Mouse (Mus musculus): ENCODE data around the gene Elovl7. TPM values are rescaled to one million over a fixed set of nuclear protein-coding genes. Genes with fewer than 3 reads are reported as not detected.

The Elovl7 gene
- polyA plus RNA-seq, 1 experiment = 1.2 TPM

- Histone ChIP-seq H3K27ac (ENCODE audit: control insufficient read depth, insufficient read depth, low read length) (no peak overlapping the region), H3K4me3 (ENCODE audit: control insufficient read depth, insufficient read depth, low read length) (no peak overlapping the region), H3K4me1 (replicated peaks; ENCODE audit: control insufficient read depth, insufficient read depth, low read length) (no peaks in the 10 kb centered on the region), H3K27me3 (ENCODE audit: control insufficient read depth, insufficient read depth, low read length) (no peaks in the 10 kb centered on the region), H3K36me3 (ENCODE audit: control insufficient read depth, insufficient read depth, low read length) (no peaks in the 10 kb centered on the region)
- TF ChIP-seq POLR2A (IDR thresholded peaks at IDR 0.05; ENCODE audit: control insufficient read depth, extremely low read depth, insufficient read depth, low read length, poor library complexity) = no peak
- TF ChIP-seq CTCF (IDR thresholded peaks at IDR 0.05; ENCODE audit: borderline replicate concordance, control insufficient read depth, extremely low read depth, insufficient read depth, low read length, poor library complexity) = no peak
- DNase-seq = no peak
- 94% methylated on average over 6 of the region's 6 CpGs for WGBS
These were observed 15.6 kb downstream of the Elovl7 start for GRCm38 (mm10) chr13:108229634-108230330.

DNA sequence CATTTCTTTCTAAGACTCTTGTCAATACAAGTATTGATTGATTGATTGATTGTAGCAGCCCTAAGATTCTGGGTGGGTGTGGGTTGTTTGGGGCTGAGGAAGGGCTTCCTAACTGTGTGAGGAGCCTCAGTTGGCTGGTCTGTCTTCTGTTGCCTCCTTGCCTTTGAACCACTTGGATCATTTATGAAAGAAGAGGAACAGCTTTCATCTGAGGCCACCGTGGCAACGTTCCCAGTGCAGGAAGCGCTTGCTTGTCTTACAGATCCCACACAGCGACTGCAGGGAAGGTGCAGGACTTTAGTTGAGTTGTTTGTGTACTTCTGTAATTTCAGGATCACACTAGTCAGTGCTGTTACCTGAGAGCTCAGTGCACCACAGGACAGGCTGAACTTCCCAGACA is 25.8 kb downstream of the Elovl7 start:
- TF ChIP-seq CTCF (IDR thresholded peaks at IDR 0.05; ENCODE audit: borderline replicate concordance, control insufficient read depth, extremely low read depth, insufficient read depth, low read length, poor library complexity) = no peak
- TF ChIP-seq POLR2A (IDR thresholded peaks at IDR 0.05; ENCODE audit: control insufficient read depth, extremely low read depth, insufficient read depth, low read length, poor library complexity) = no peak
- 36% methylated on average over 4 of the region's 4 CpGs for WGBS
- Histone ChIP-seq H3K27ac (ENCODE audit: control insufficient read depth, insufficient read depth, low read length) (no peak overlapping the region), H3K36me3 (ENCODE audit: control insufficient read depth, insufficient read depth, low read length) (no peaks in the 10 kb centered on the region), H3K4me1 (replicated peaks; ENCODE audit: control insufficient read depth, insufficient read depth, low read length) (no peaks in the 10 kb centered on the region), H3K27me3 (ENCODE audit: control insufficient read depth, insufficient read depth, low read length) (no peaks in the 10 kb centered on the region), H3K4me3 (ENCODE audit: control insufficient read depth, insufficient read depth, low read length) (no peak overlapping the region)
- no peak for DNase-seq

GRCm38 (mm10) chr13:108241715-108242114 is 27.5 kb downstream of the Elovl7 start:
- no peak overlapping the region for H3K27ac ChIP-seq (ENCODE audit: control insufficient read depth, insufficient read depth, low read length)
- no peak overlapping the region for H3K4me3 ChIP-seq (ENCODE audit: control insufficient read depth, insufficient read depth, low read length)
- DNase-seq = no peak
- H3K4me1 ChIP-seq (replicated peaks; ENCODE audit: control insufficient read depth, insufficient read depth, low read length) = no peaks in the 10 kb centered on the region
- no peaks in the 10 kb centered on the region for H3K27me3 ChIP-seq (ENCODE audit: control insufficient read depth, insufficient read depth, low read length)
- TF ChIP-seq CTCF (IDR thresholded peaks at IDR 0.05; ENCODE audit: borderline replicate concordance, control insufficient read depth, extremely low read depth, insufficient read depth, low read length, poor library complexity) (no peak), POLR2A (IDR thresholded peaks at IDR 0.05; ENCODE audit: control insufficient read depth, extremely low read depth, insufficient read depth, low read length, poor library complexity) (no peak)
- no peaks in the 10 kb centered on the region for H3K36me3 ChIP-seq (ENCODE audit: control insufficient read depth, insufficient read depth, low read length)
- 82% methylated on average over 5 of the region's 5 CpGs for WGBS

- no peaks in the 10 kb centered on the region for H3K4me1 ChIP-seq (replicated peaks; ENCODE audit: control insufficient read depth, insufficient read depth, low read length)
- 90% methylated on average over 11 of the region's 11 CpGs for WGBS
- TF ChIP-seq POLR2A (IDR thresholded peaks at IDR 0.05; ENCODE audit: control insufficient read depth, extremely low read depth, insufficient read depth, low read length, poor library complexity) (no peak), CTCF (IDR thresholded peaks at IDR 0.05; ENCODE audit: borderline replicate concordance, control insufficient read depth, extremely low read depth, insufficient read depth, low read length, poor library complexity) (no peak)
These were observed 31.0 kb downstream of the Elovl7 start for GRCm38 (mm10) chr13:108245086-108245697.

DNA sequence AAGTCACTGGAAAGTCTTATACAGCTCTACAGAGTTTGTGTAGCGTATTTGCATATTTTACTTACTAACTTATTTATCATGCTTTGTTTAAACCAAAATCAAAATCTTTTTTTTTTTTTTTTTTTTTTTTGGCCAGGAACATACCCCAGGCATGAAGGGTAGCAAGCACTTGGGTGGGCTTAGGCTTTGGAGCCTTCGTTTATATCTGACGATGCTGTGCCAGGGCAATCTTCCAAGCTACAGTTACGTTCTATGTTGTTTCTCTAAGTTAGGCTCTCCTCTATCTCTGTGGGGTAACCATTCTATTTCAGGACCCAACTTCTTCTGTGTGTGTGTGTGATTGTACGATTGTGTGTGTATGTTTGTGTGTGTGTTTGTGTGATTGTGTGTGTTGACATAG is 36.9 kb downstream of the Elovl7 start:
- no peak for TF ChIP-seq CTCF (IDR thresholded peaks at IDR 0.05; ENCODE audit: borderline replicate concordance, control insufficient read depth, extremely low read depth, insufficient read depth, low read length, poor library complexity)
- DNase-seq = no peak

More at GRCm38 (mm10) chr13:108245086-108245697, 31.0 kb downstream of the Elovl7 start:
- Histone ChIP-seq H3K27me3 (ENCODE audit: control insufficient read depth, insufficient read depth, low read length) (no peaks in the 10 kb centered on the region), H3K27ac (ENCODE audit: control insufficient read depth, insufficient read depth, low read length) (no peak overlapping the region), H3K36me3 (ENCODE audit: control insufficient read depth, insufficient read depth, low read length) (no peaks in the 10 kb centered on the region), H3K4me3 (ENCODE audit: control insufficient read depth, insufficient read depth, low read length) (no peak overlapping the region)
- no peak for DNase-seq

DNA sequence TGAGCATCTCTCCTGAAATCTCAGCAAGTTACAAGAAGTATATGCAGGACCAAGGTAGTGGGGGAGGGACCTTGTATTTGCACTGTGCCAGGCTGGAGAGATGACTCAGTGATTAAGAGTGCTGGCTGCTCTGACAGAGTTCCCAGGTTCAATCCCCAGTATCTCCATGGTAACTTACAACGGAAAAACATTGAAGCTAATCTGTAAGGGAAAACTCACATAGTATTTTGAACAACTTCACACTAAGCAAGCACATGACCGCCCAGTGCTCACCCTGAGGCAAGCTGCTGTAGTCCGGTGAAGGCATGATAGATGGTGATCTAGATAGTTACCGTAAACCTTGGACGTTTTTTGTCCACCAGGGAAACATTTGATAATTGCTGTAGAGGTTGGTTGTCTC is 39.8 kb downstream of the Elovl7 start:
- Histone ChIP-seq H3K4me1 (replicated peaks; ENCODE audit: control insufficient read depth, insufficient read depth, low read length) (no peaks in the 10 kb centered on the region), H3K27me3 (ENCODE audit: control insufficient read depth, insufficient read depth, low read length) (no peaks in the 10 kb centered on the region), H3K36me3 (ENCODE audit: control insufficient read depth, insufficient read depth, low read length) (no peaks in the 10 kb centered on the region), H3K27ac (ENCODE audit: control insufficient read depth, insufficient read depth, low read length) (no peak overlapping the region), H3K4me3 (ENCODE audit: control insufficient read depth, insufficient read depth, low read length) (no peak overlapping the region)
- 91% methylated on average over 5 of the region's 5 CpGs for WGBS
- TF ChIP-seq POLR2A (IDR thresholded peaks at IDR 0.05; ENCODE audit: control insufficient read depth, extremely low read depth, insufficient read depth, low read length, poor library complexity) (no peak), CTCF (IDR thresholded peaks at IDR 0.05; ENCODE audit: borderline replicate concordance, control insufficient read depth, extremely low read depth, insufficient read depth, low read length, poor library complexity) (no peak)
- no peak for DNase-seq

More for the DNA sequence above, 36.9 kb downstream of the Elovl7 start:
- Histone ChIP-seq H3K36me3 (ENCODE audit: control insufficient read depth, insufficient read depth, low read length) (no peaks in the 10 kb centered on the region), H3K4me1 (replicated peaks; ENCODE audit: control insufficient read depth, insufficient read depth, low read length) (no peaks in the 10 kb centered on the region), H3K27me3 (ENCODE audit: control insufficient read depth, insufficient read depth, low read length) (no peaks in the 10 kb centered on the region), H3K27ac (ENCODE audit: control insufficient read depth, insufficient read depth, low read length) (no peak overlapping the region), H3K4me3 (ENCODE audit: control insufficient read depth, insufficient read depth, low read length) (no peak overlapping the region)
- WGBS = 96% methylated on average over 5 of the region's 5 CpGs
